Mouse (Mus musculus): Measurements from ENCODE around the gene Trim15. TPM values are rescaled to one million over a fixed set of nuclear protein-coding genes. Genes with fewer than 3 reads are reported as not detected.
A peak's percentile ranks its signal among the peaks of the same experiment; 100 is the strongest.

The Trim15 gene
- polyA plus RNA-seq (2015; fragmentation: Nextera tagmentation; extraction: Ambion mirVana) = 0.15 and 0.17 TPM in 2 replicates

- H3K4me2 ChIP-seq (replicated peaks) = peak within 1 kb of the TSS; percentile 26; the same call in 1 of the 2 replicates
- peaks cover 23% of the 10 kb centered on the region for H3K27me3 ChIP-seq
- no peak within 1 kb of the TSS for H3K4me3 ChIP-seq (replicated peaks)
- no peak within 1 kb of the TSS for H3K27ac ChIP-seq (replicated peaks)
- peaks cover 6% of the 10 kb centered on the region for H3K4me1 ChIP-seq
- 11% methylated on average over 29 of the region's 29 CpGs for WGBS
- H3K9me3 ChIP-seq (replicated peaks) = no peaks in the 10 kb centered on the region
- no peak for ATAC-seq (ENCODE audit: insufficient number of reproducible peaks, low FRiP score, low TSS enrichment, low read depth)
- H3K36me3 ChIP-seq = no peaks in the 10 kb centered on the region
- H3K9ac ChIP-seq = no peak within 1 kb of the TSS
These were observed at the start of gene Trim15 for GRCm38 (mm10) chr17:36866719-36867527. Gene Trim15, minus strand, starts transcription at chr17:36867210.

GRCm38 (mm10) chr17:36915076-36915475 lies 48.1 kb upstream of the Trim15 start:
- ATAC-seq (ENCODE audit: insufficient number of reproducible peaks, low FRiP score, low TSS enrichment, low read depth) = no peak
- Histone ChIP-seq H3K9ac (no peak overlapping the region), H3K4me2 (replicated peaks) (no peak overlapping the region), H3K4me1 (no peaks in the 10 kb centered on the region), H3K27ac (replicated peaks) (no peak overlapping the region), H3K4me3 (replicated peaks) (no peak overlapping the region), H3K9me3 (replicated peaks) (no peaks in the 10 kb centered on the region), H3K36me3 (no peaks in the 10 kb centered on the region), H3K27me3 (0 out of 2 replicates have a peak, but pooled peaks cover 5% of the 10 kb centered on the region)
- WGBS = 15% methylated on average over 9 of the region's 9 CpGs

GRCm38 (mm10) chr17:36914108-36914507 lies 47.1 kb upstream of the Trim15 start:
- Histone ChIP-seq H3K4me3 (replicated peaks) (no peak overlapping the region), H3K9me3 (replicated peaks) (no peaks in the 10 kb centered on the region), H3K4me2 (replicated peaks) (no peak overlapping the region), H3K27ac (replicated peaks) (no peak overlapping the region), H3K36me3 (no peaks in the 10 kb centered on the region), H3K9ac (no peak overlapping the region), H3K4me1 (no peaks in the 10 kb centered on the region), H3K27me3 (0 out of 2 replicates have a peak, but pooled peaks cover 5% of the 10 kb centered on the region)
- no peak for ATAC-seq (ENCODE audit: insufficient number of reproducible peaks, low FRiP score, low TSS enrichment, low read depth)
- 17% methylated on average over 2 of the region's 2 CpGs for WGBS

GRCm38 (mm10) chr17:36912031-36912430 lies 45.0 kb upstream of the Trim15 start:
- Histone ChIP-seq H3K9me3 (replicated peaks) (no peaks in the 10 kb centered on the region), H3K4me1 (no peaks in the 10 kb centered on the region), H3K9ac (no peak overlapping the region), H3K27ac (replicated peaks) (no peak overlapping the region), H3K27me3 (0 out of 2 replicates have a peak, but pooled peaks cover 5% of the 10 kb centered on the region), H3K4me3 (replicated peaks) (no peak overlapping the region), H3K36me3 (no peaks in the 10 kb centered on the region), H3K4me2 (replicated peaks) (no peak overlapping the region)
- ATAC-seq (ENCODE audit: insufficient number of reproducible peaks, low FRiP score, low TSS enrichment, low read depth) = no peak
- 68% methylated on average over 2 of the region's 2 CpGs for WGBS

GRCm38 (mm10) chr17:36909802-36910201 lies 42.8 kb upstream of the Trim15 start:
- 48% methylated on average over 4 of the region's 4 CpGs for WGBS

GRCm38 (mm10) chr17:36908235-36908634 lies 41.2 kb upstream of the Trim15 start:
- H3K27me3 ChIP-seq = no peaks in the 10 kb centered on the region
- ATAC-seq (ENCODE audit: insufficient number of reproducible peaks, low FRiP score, low TSS enrichment, low read depth) = 0 out of 2 replicates have a peak, but pooled peaks have one; percentile 39
- no peaks in the 10 kb centered on the region for H3K36me3 ChIP-seq
- H3K9ac ChIP-seq = no peak overlapping the region
- H3K9me3 ChIP-seq (replicated peaks) = no peaks in the 10 kb centered on the region
- WGBS = 41% methylated on average over 1 of the region's 1 CpGs
- no peak overlapping the region for H3K27ac ChIP-seq (replicated peaks)
- no peaks in the 10 kb centered on the region for H3K4me1 ChIP-seq
- no peak overlapping the region for H3K4me2 ChIP-seq (replicated peaks)
- no peak overlapping the region for H3K4me3 ChIP-seq (replicated peaks)

More at GRCm38 (mm10) chr17:36909802-36910201, 42.8 kb upstream of the Trim15 start:
- Histone ChIP-seq H3K9me3 (replicated peaks) (no peaks in the 10 kb centered on the region), H3K36me3 (no peaks in the 10 kb centered on the region), H3K4me1 (no peaks in the 10 kb centered on the region), H3K4me3 (replicated peaks) (no peak overlapping the region), H3K27me3 (no peaks in the 10 kb centered on the region), H3K27ac (replicated peaks) (no peak overlapping the region), H3K9ac (no peak overlapping the region), H3K4me2 (replicated peaks) (no peak overlapping the region)
- no peak for ATAC-seq (ENCODE audit: insufficient number of reproducible peaks, low FRiP score, low TSS enrichment, low read depth)

GRCm38 (mm10) chr17:36903651-36904050 lies 36.6 kb upstream of the Trim15 start:
- ATAC-seq (ENCODE audit: insufficient number of reproducible peaks, low FRiP score, low TSS enrichment, low read depth) = no peak
- Histone ChIP-seq H3K9me3 (replicated peaks) (no peaks in the 10 kb centered on the region), H3K4me3 (replicated peaks) (no peak overlapping the region), H3K9ac (no peak overlapping the region), H3K4me2 (replicated peaks) (no peak overlapping the region), H3K27me3 (no peaks in the 10 kb centered on the region), H3K27ac (replicated peaks) (no peak overlapping the region), H3K36me3 (no peaks in the 10 kb centered on the region), H3K4me1 (no peaks in the 10 kb centered on the region)
- 71% methylated on average over 3 of the region's 3 CpGs for WGBS

- Histone ChIP-seq H3K4me3 (replicated peaks) (no peak overlapping the region), H3K9ac (no peak overlapping the region), H3K27ac (replicated peaks) (no peak overlapping the region), H3K4me2 (replicated peaks) (no peak overlapping the region), H3K9me3 (replicated peaks) (no peaks in the 10 kb centered on the region), H3K27me3 (no peaks in the 10 kb centered on the region), H3K4me1 (no peaks in the 10 kb centered on the region), H3K36me3 (no peaks in the 10 kb centered on the region)
- WGBS = 26% methylated on average over 1 of the region's 1 CpGs
- ATAC-seq (ENCODE audit: insufficient number of reproducible peaks, low FRiP score, low TSS enrichment, low read depth) = no peak
These were observed 33.7 kb upstream of the Trim15 start for GRCm38 (mm10) chr17:36900691-36901090.

GRCm38 (mm10) chr17:36900001-36900400 lies 33.0 kb upstream of the Trim15 start:
- ATAC-seq (ENCODE audit: insufficient number of reproducible peaks, low FRiP score, low TSS enrichment, low read depth) = no peak
- Histone ChIP-seq H3K9ac (no peak overlapping the region), H3K4me3 (replicated peaks) (no peak overlapping the region), H3K36me3 (no peaks in the 10 kb centered on the region), H3K9me3 (replicated peaks) (no peaks in the 10 kb centered on the region), H3K27ac (replicated peaks) (no peak overlapping the region), H3K4me1 (no peaks in the 10 kb centered on the region), H3K27me3 (no peaks in the 10 kb centered on the region), H3K4me2 (replicated peaks) (no peak overlapping the region)
- 82% methylated on average over 5 of the region's 5 CpGs for WGBS

GRCm38 (mm10) chr17:36899376-36899775 lies 32.4 kb upstream of the Trim15 start:
- no peaks in the 10 kb centered on the region for H3K9me3 ChIP-seq (replicated peaks)
- H3K36me3 ChIP-seq = no peaks in the 10 kb centered on the region
- no peaks in the 10 kb centered on the region for H3K27me3 ChIP-seq
- ATAC-seq (ENCODE audit: insufficient number of reproducible peaks, low FRiP score, low TSS enrichment, low read depth) = no peak
- H3K4me2 ChIP-seq (replicated peaks) = no peak overlapping the region
- H3K4me3 ChIP-seq (replicated peaks) = no peak overlapping the region
- WGBS = 72% methylated on average over 4 of the region's 4 CpGs
- no peak overlapping the region for H3K27ac ChIP-seq (replicated peaks)
- no peaks in the 10 kb centered on the region for H3K4me1 ChIP-seq
- no peak overlapping the region for H3K9ac ChIP-seq

- 65% methylated on average over 6 of the region's 6 CpGs for WGBS
- no peaks in the 10 kb centered on the region for H3K9me3 ChIP-seq (replicated peaks)
- H3K27ac ChIP-seq (replicated peaks) = no peak within 1 kb of the TSS
- ATAC-seq (ENCODE audit: insufficient number of reproducible peaks, low FRiP score, low TSS enrichment, low read depth) = no peak
- H3K9ac ChIP-seq = no peak within 1 kb of the TSS
- no peak within 1 kb of the TSS for H3K4me3 ChIP-seq (replicated peaks)
- H3K4me1 ChIP-seq = no peaks in the 10 kb centered on the region
- H3K4me2 ChIP-seq (replicated peaks) = no peak within 1 kb of the TSS
- H3K27me3 ChIP-seq = no peaks in the 10 kb centered on the region
- H3K36me3 ChIP-seq = no peaks in the 10 kb centered on the region
These were observed 30.7 kb upstream of the Trim15 start, which contains the start of gene Trim31 for GRCm38 (mm10) chr17:36897552-36898205. Gene Trim31, plus strand, starts transcription at chr17:36898118.

Data from embryonic facial prominence, embryonic 15.5 days (tissue).